Mouse (Mus musculus): ENCODE data around the gene Rlf.
"Not testable (repeated sequence)": the region's sequence is repeated elsewhere in the genome, so short reads cannot be mapped to it uniquely, and the experiment has no call there.

Rlf gene

GRCm38 (mm10) chr4:121166697-121167096 is 48.2 kb downstream of the Rlf start:
- DNase-seq (ENCODE audit: low spot score in 2 of 2) = not testable (repeated sequence)

- DNase-seq (ENCODE audit: low spot score in 2 of 2) = no peak
Observed at GRCm38 (mm10) chr4:121163501-121164030, 51.3 kb downstream of the Rlf start.

- DNase-seq (ENCODE audit: low spot score in 2 of 2) = no peak
Observed at GRCm38 (mm10) chr4:121109126-121109525, 105.8 kb downstream of the Rlf start, which contains the start of gene Tmco2. Gene Tmco2, minus strand, starts transcription at chr4:121109226.

GRCm38 (mm10) chr4:121103304-121103703 is 111.6 kb downstream of the Rlf start:
- DNase-seq (ENCODE audit: low spot score in 2 of 2) = no peak

- DNase-seq (ENCODE audit: low spot score in 2 of 2) = peak; percentile 82 to 83
Observed at GRCm38 (mm10) chr4:121097650-121098378, 117.1 kb downstream of the Rlf start, which contains the start of gene Zmpste24. Gene Zmpste24, minus strand, starts transcription at chr4:121098241.
